Mouse (Mus musculus) liver, embryonic 11.5 days (tissue): ENCODE data around the gene Chst8. TPM values are rescaled to one million over a fixed set of nuclear protein-coding genes. Genes with fewer than 3 reads are reported as not detected.

Source experiments
- ATAC-seq: fragments of 200-750 bp; cut with Nextera tagmentation; replicated peaks from 2 replicates; pipeline ENCODE4 v1.8.0; 2017; ENCODE audit warnings: moderate number of reproducible peaks, mild to moderate bottlenecking, moderate TSS enrichment, moderate library complexity; ENCODE audit not compliant: low FRiP score
- DNase-seq: peaks from one replicate; pipeline ENCODE4 v3.0.0-alpha.2; 2017; ENCODE audit warnings: low spot score
- H3K27ac ChIP-seq: fragments of 300-500 bp; sonication (generic); 2 replicates; pipeline ENCODE4 v1.5.1; 2014; ENCODE audit warnings: mild to moderate bottlenecking, low read depth, low read length, control low read depth
- H3K27me3 ChIP-seq: fragments of 300-500 bp; sonication (generic); replicated peaks from 2 replicates; pipeline ENCODE4 v1.6.1; 2014; ENCODE audit warnings: low read length, mixed read lengths; ENCODE audit not compliant: control insufficient read depth, insufficient read depth
- H3K36me3 ChIP-seq: fragments of 300-500 bp; sonication (generic); 2 replicates; pipeline ENCODE4 v1.6.1; 2014; ENCODE audit warnings: mild to moderate bottlenecking, low read length, moderate library complexity, mixed read lengths; ENCODE audit not compliant: control insufficient read depth, insufficient read depth
- H3K4me1 ChIP-seq: fragments of 300-500 bp; sonication (generic); replicated peaks from 2 replicates; pipeline ENCODE4 v1.6.1; 2014; ENCODE audit warnings: low read length, mixed read lengths; ENCODE audit not compliant: control insufficient read depth, insufficient read depth
- H3K4me2 ChIP-seq: fragments of 300-500 bp; sonication (generic); 2 replicates; pipeline ENCODE4 v1.6.1; 2014; ENCODE audit warnings: mild to moderate bottlenecking, control low read depth, moderate library complexity
- H3K4me3 ChIP-seq: fragments of 300-500 bp; sonication (generic); 2 replicates; pipeline ENCODE4 v1.5.1; 2014; ENCODE audit warnings: low read depth, low read length, control low read depth
- H3K9ac ChIP-seq: fragments of 300-500 bp; sonication (generic); 2 replicates; pipeline ENCODE4 v1.6.1; 2014; ENCODE audit warnings: low read depth, low read length, control low read depth
- H3K9me3 ChIP-seq: fragments of 300-500 bp; sonication (generic); 2 replicates; pipeline ENCODE4 v1.6.1; 2016; ENCODE audit warnings: low read length, inconsistent platforms, mixed read lengths; ENCODE audit not compliant: control insufficient read depth
- WGBS: fragments of 180-500 bp; shearing (Covaris S2); extraction: QIAGEN DNeasy Blood & Tissue Kit; methylation state at CpG from one replicate; pipeline ENCODE4 v1.1.7; 2014; 5-methylcytosine and 5-hydroxymethylcytosine counted together
- polyA plus RNA-seq: library from polyadenylated mRNA; unstranded; fragments of >200 nt; fragmentation: Nextera tagmentation; extraction: Ambion mirVana; gene quantifications from 2 replicates; pipeline ENCODE4 v1.2.1, GENCODE M21; 2014

The Chst8 gene
- polyA plus RNA-seq, 1 experiment from 2014 or later, result 0.75 TPM

- no peak overlapping the region for H3K4me3 ChIP-seq
- H3K27ac ChIP-seq, result no peak overlapping the region
- no peak overlapping the region for H3K4me2 ChIP-seq
- no peak overlapping the region for H3K9ac ChIP-seq
- no peak for DNase-seq
- no peaks in the 10 kb centered on the region for H3K4me1 ChIP-seq
- H3K36me3 ChIP-seq, result no peaks in the 10 kb centered on the region
- ATAC-seq, result no peak
- 85% methylated on average over 4 of the region's 4 CpGs for WGBS
- no peaks in the 10 kb centered on the region for H3K9me3 ChIP-seq
- H3K27me3 ChIP-seq, result no peaks in the 10 kb centered on the region
Measured at GRCm38 (mm10) chr7:34838231-34838630, 25.7 kb upstream of the Chst8 start.

- no peaks in the 10 kb centered on the region for H3K27me3 ChIP-seq
- H3K4me1 ChIP-seq, result no peaks in the 10 kb centered on the region
- no peak overlapping the region for H3K4me2 ChIP-seq
- no peak overlapping the region for H3K9ac ChIP-seq
- no peaks in the 10 kb centered on the region for H3K9me3 ChIP-seq
- WGBS, result 39% methylated on average over 3 of the region's 3 CpGs
- no peaks in the 10 kb centered on the region for H3K36me3 ChIP-seq
- no peak overlapping the region for H3K4me3 ChIP-seq
- ATAC-seq, result no peak
- no peak overlapping the region for H3K27ac ChIP-seq
- DNase-seq, result no peak
Measured at GRCm38 (mm10) chr7:34826255-34826909, 13.9 kb upstream of the Chst8 start.

GRCm38 (mm10) chr7:34821587-34821986 lies 9.1 kb upstream of the Chst8 start:
- H3K9me3 ChIP-seq, result no peaks in the 10 kb centered on the region
- DNase-seq (no peak), ATAC-seq (no peak)
- no peak overlapping the region for H3K4me3 ChIP-seq
- WGBS, result 83% methylated on average over 9 of the region's 9 CpGs
- no peak overlapping the region for H3K4me2 ChIP-seq
- H3K36me3 ChIP-seq, result no peaks in the 10 kb centered on the region
- no peak overlapping the region for H3K27ac ChIP-seq
- H3K9ac ChIP-seq, result no peak overlapping the region
- no peaks in the 10 kb centered on the region for H3K4me1 ChIP-seq
- H3K27me3 ChIP-seq, result no peaks in the 10 kb centered on the region

GRCm38 (mm10) chr7:34820554-34820953 lies 8.0 kb upstream of the Chst8 start:
- Histone ChIP-seq H3K36me3 (no peaks in the 10 kb centered on the region), H3K4me2 (no peak overlapping the region), H3K9ac (no peak overlapping the region), H3K4me3 (no peak overlapping the region), H3K4me1 (no peaks in the 10 kb centered on the region), H3K27me3 (no peaks in the 10 kb centered on the region), H3K9me3 (no peaks in the 10 kb centered on the region), H3K27ac (no peak overlapping the region)
- no peak for DNase-seq
- 42% methylated on average over 6 of the region's 6 CpGs for WGBS
- ATAC-seq, result no peak

- no peak for DNase-seq
- WGBS, result 84% methylated on average over 18 of the region's 18 CpGs
- Histone ChIP-seq H3K9ac (no peak overlapping the region), H3K36me3 (no peaks in the 10 kb centered on the region), H3K4me1 (no peaks in the 10 kb centered on the region), H3K27ac (no peak overlapping the region), H3K27me3 (no peaks in the 10 kb centered on the region; the same call in 1 of the 2 replicates), H3K9me3 (no peaks in the 10 kb centered on the region), H3K4me3 (no peak overlapping the region), H3K4me2 (no peak overlapping the region)
- ATAC-seq, result no peak
Measured at GRCm38 (mm10) chr7:34819796-34820195, 7.3 kb upstream of the Chst8 start.

GRCm38 (mm10) chr7:34818660-34819059 lies 6.1 kb upstream of the Chst8 start:
- Histone ChIP-seq H3K4me2 (no peak overlapping the region), H3K27ac (no peak overlapping the region), H3K4me3 (no peak overlapping the region), H3K9me3 (no peaks in the 10 kb centered on the region), H3K27me3 (peaks cover 6% of the 10 kb centered on the region), H3K9ac (no peak overlapping the region), H3K4me1 (no peaks in the 10 kb centered on the region), H3K36me3 (no peaks in the 10 kb centered on the region)
- ATAC-seq, result no peak
- DNase-seq, result no peak
- WGBS, result 77% methylated on average over 5 of the region's 5 CpGs

GRCm38 (mm10) chr7:34816981-34817380 lies 4.5 kb upstream of the Chst8 start:
- H3K4me3 ChIP-seq, result no peak overlapping the region
- H3K9me3 ChIP-seq, result no peaks in the 10 kb centered on the region
- no peak overlapping the region for H3K9ac ChIP-seq
- no peak overlapping the region for H3K4me2 ChIP-seq
- ATAC-seq, result no peak
- no peak overlapping the region for H3K27ac ChIP-seq
- H3K27me3 ChIP-seq, result peaks cover 22% of the 10 kb centered on the region
- no peaks in the 10 kb centered on the region for H3K36me3 ChIP-seq
- no peaks in the 10 kb centered on the region for H3K4me1 ChIP-seq
- WGBS, result 81% methylated on average over 7 of the region's 7 CpGs
- DNase-seq, result no peak

- Histone ChIP-seq H3K36me3 (no peaks in the 10 kb centered on the region), H3K9ac (no peak overlapping the region), H3K27me3 (peaks cover 44% of the 10 kb centered on the region), H3K4me1 (no peaks in the 10 kb centered on the region), H3K4me2 (no peak overlapping the region), H3K27ac (no peak overlapping the region), H3K9me3 (no peaks in the 10 kb centered on the region), H3K4me3 (no peak overlapping the region)
- WGBS, result 68% methylated on average over 3 of the region's 3 CpGs
- no peak for DNase-seq
- ATAC-seq, result no peak
Measured at GRCm38 (mm10) chr7:34814801-34815200, 2.3 kb upstream of the Chst8 start.
